Mouse (Mus musculus) midbrain, embryonic 12.5 days (tissue): ENCODE measurements around the gene Fntb. TPM values are rescaled to one million over a fixed set of nuclear protein-coding genes. Genes with fewer than 3 reads are reported as not detected.

ENCODE experiments used
- ATAC-seq: fragments of 200-750 bp; cut with Nextera tagmentation; 2 replicates; pipeline ENCODE4 v1.8.0; 2017; ENCODE audit warnings: low read depth, moderate TSS enrichment, moderate library complexity; ENCODE audit not compliant: low FRiP score
- H3K27ac ChIP-seq: fragments of 300-500 bp; sonication (generic); replicated peaks from 2 replicates; pipeline ENCODE4 v1.5.1; 2016; ENCODE audit warnings: mild to moderate bottlenecking
- H3K27me3 ChIP-seq: fragments of 300-500 bp; sonication (generic); 2 replicates; pipeline ENCODE4 v1.6.1; 2016; ENCODE audit warnings: mild to moderate bottlenecking
- H3K36me3 ChIP-seq: fragments of 300-500 bp; sonication (generic); 2 replicates; pipeline ENCODE4 v1.6.1; 2016
- H3K4me1 ChIP-seq: fragments of 300-500 bp; sonication (generic); 2 replicates; pipeline ENCODE4 v1.6.1; 2016
- H3K4me2 ChIP-seq: fragments of 300-500 bp; sonication (generic); replicated peaks from 2 replicates; pipeline ENCODE4 v1.6.1; 2016; ENCODE audit warnings: mild to moderate bottlenecking, moderate library complexity
- H3K4me3 ChIP-seq: fragments of 300-500 bp; sonication (generic); 2 replicates; pipeline ENCODE4 v1.5.1; 2016; ENCODE audit warnings: mild to moderate bottlenecking
- H3K9ac ChIP-seq: fragments of 300-500 bp; sonication (generic); replicated peaks from 2 replicates; pipeline ENCODE4 v1.6.1; 2016; ENCODE audit warnings: mild to moderate bottlenecking, moderate library complexity
- H3K9me3 ChIP-seq: fragments of 300-500 bp; sonication (generic); 2 replicates; pipeline ENCODE4 v1.6.1; 2016; ENCODE audit warnings: mild to moderate bottlenecking
- WGBS: fragments of 180-500 bp; shearing (Covaris S2); methylation state at CpG from one replicate; pipeline ENCODE4 v1.1.7; 2016; 5-methylcytosine and 5-hydroxymethylcytosine counted together
- polyA plus RNA-seq: library from polyadenylated mRNA; unstranded; fragments of >200 nt; fragmentation: Nextera tagmentation; extraction: Ambion mirVana; gene quantifications from 2 replicates; pipeline ENCODE4 v1.2.1, GENCODE M21; 2016

Gene Fntb
- 34.7 and 36.9 TPM in 2 replicates for polyA plus RNA-seq

- ATAC-seq: peak; percentile 96
- peak within 1 kb of the TSS; percentile 65 for H3K4me3 ChIP-seq
- 0% methylated on average over 31 of the region's 31 CpGs for WGBS
- H3K27me3 ChIP-seq: no peaks in the 10 kb centered on the region
- H3K4me1 ChIP-seq: peaks cover 7% of the 10 kb centered on the region
- H3K36me3 ChIP-seq: no peaks in the 10 kb centered on the region
- H3K4me2 ChIP-seq: peak within 1 kb of the TSS; percentile 56
- H3K27ac ChIP-seq: peak within 1 kb of the TSS; percentile 77
- H3K9ac ChIP-seq: peak within 1 kb of the TSS; percentile 70
- no peaks in the 10 kb centered on the region for H3K9me3 ChIP-seq
Measured at GRCm38 (mm10) chr12:76765354-76765851, at the start of gene Fntb, which contains the start of gene Churc1. Fntb (plus strand) TSS chr12:76765589. Churc1 (plus strand) TSS chr12:76765538.

- H3K27me3 ChIP-seq: peaks cover 3% of the 10 kb centered on the region; the same call in 1 of the 2 replicates
- H3K4me2 ChIP-seq: no peak overlapping the region
- WGBS: 80% methylated on average over 4 of the region's 4 CpGs
- H3K27ac ChIP-seq: no peak overlapping the region
- H3K36me3 ChIP-seq: no peaks in the 10 kb centered on the region
- H3K4me1 ChIP-seq: no peaks in the 10 kb centered on the region
- no peaks in the 10 kb centered on the region for H3K9me3 ChIP-seq
- H3K4me3 ChIP-seq: no peak overlapping the region
- no peak overlapping the region for H3K9ac ChIP-seq
- ATAC-seq: no peak
Measured at GRCm38 (mm10) chr12:76718384-76718783, 47.0 kb upstream of the Fntb start.

GRCm38 (mm10) chr12:76720572-76720971, 44.8 kb upstream of the Fntb start:
- no peaks in the 10 kb centered on the region for H3K27me3 ChIP-seq
- peaks cover 3% of the 10 kb centered on the region; the same call in 1 of the 2 replicates for H3K9me3 ChIP-seq
- H3K36me3 ChIP-seq: no peaks in the 10 kb centered on the region
- no peak overlapping the region for H3K27ac ChIP-seq
- H3K4me2 ChIP-seq: no peak overlapping the region
- ATAC-seq: no peak
- H3K4me3 ChIP-seq: no peak overlapping the region
- no peaks in the 10 kb centered on the region for H3K4me1 ChIP-seq
- H3K9ac ChIP-seq: no peak overlapping the region

- 83% methylated on average over 3 of the region's 3 CpGs for WGBS
- peaks cover 3% of the 10 kb centered on the region; the same call in 1 of the 2 replicates for H3K9me3 ChIP-seq
- no peak overlapping the region for H3K4me3 ChIP-seq
- no peak overlapping the region for H3K27ac ChIP-seq
- H3K27me3 ChIP-seq: no peaks in the 10 kb centered on the region
- H3K36me3 ChIP-seq: no peaks in the 10 kb centered on the region
- H3K4me2 ChIP-seq: no peak overlapping the region
- H3K4me1 ChIP-seq: no peaks in the 10 kb centered on the region
- H3K9ac ChIP-seq: no peak overlapping the region
- ATAC-seq: no peak
Measured at GRCm38 (mm10) chr12:76722026-76722425, 43.4 kb upstream of the Fntb start.

- no peak overlapping the region for H3K4me3 ChIP-seq
- WGBS: 90% methylated on average over 4 of the region's 4 CpGs
- no peak overlapping the region for H3K27ac ChIP-seq
- H3K4me1 ChIP-seq: no peaks in the 10 kb centered on the region
- no peak overlapping the region for H3K9ac ChIP-seq
- H3K36me3 ChIP-seq: no peaks in the 10 kb centered on the region
- no peaks in the 10 kb centered on the region for H3K27me3 ChIP-seq
- H3K4me2 ChIP-seq: no peak overlapping the region
- ATAC-seq: no peak
- H3K9me3 ChIP-seq: peaks cover 3% of the 10 kb centered on the region; the same call in 1 of the 2 replicates
Measured at GRCm38 (mm10) chr12:76727955-76728354, 37.4 kb upstream of the Fntb start.

- WGBS: 81% methylated on average over 16 of the region's 16 CpGs
- no peak overlapping the region for H3K27ac ChIP-seq
- no peak overlapping the region for H3K9ac ChIP-seq
- H3K4me3 ChIP-seq: no peak overlapping the region
- no peaks in the 10 kb centered on the region for H3K9me3 ChIP-seq
- no peaks in the 10 kb centered on the region for H3K4me1 ChIP-seq
- H3K27me3 ChIP-seq: no peaks in the 10 kb centered on the region
- no peaks in the 10 kb centered on the region for H3K36me3 ChIP-seq
- ATAC-seq: no peak
- H3K4me2 ChIP-seq: no peak overlapping the region
Measured at GRCm38 (mm10) chr12:76750866-76751459, 14.4 kb upstream of the Fntb start.

- H3K27me3 ChIP-seq: no peaks in the 10 kb centered on the region
- no peak for ATAC-seq
- no peak overlapping the region for H3K9ac ChIP-seq
- no peak overlapping the region for H3K4me3 ChIP-seq
- H3K27ac ChIP-seq: no peak overlapping the region
- peak overlapping the region; percentile 26; the same call in 1 of the 2 replicates for H3K4me2 ChIP-seq
- H3K36me3 ChIP-seq: no peaks in the 10 kb centered on the region
- no peaks in the 10 kb centered on the region for H3K4me1 ChIP-seq
- WGBS: 51% methylated on average over 14 of the region's 14 CpGs
- H3K9me3 ChIP-seq: no peaks in the 10 kb centered on the region
Measured at GRCm38 (mm10) chr12:76752652-76753318, 12.6 kb upstream of the Fntb start.

- no peaks in the 10 kb centered on the region for H3K36me3 ChIP-seq
- H3K4me3 ChIP-seq: peak overlapping the region; percentile 65
Measured at GRCm38 (mm10) chr12:76765901-76766630, 677 bp downstream of the Fntb start.

GRCm38 (mm10) chr12:76770841-76771500, 5.6 kb downstream of the Fntb start:
- 89% methylated on average over 5 of the region's 5 CpGs for WGBS

More at GRCm38 (mm10) chr12:76765901-76766630, 677 bp downstream of the Fntb start:
- Histone ChIP-seq H3K9ac (peak overlapping the region; percentile 70), H3K9me3 (no peaks in the 10 kb centered on the region), H3K27ac (peak overlapping the region; percentile 77; the same call in 1 of the 2 replicates), H3K4me2 (peak overlapping the region; percentile 56), H3K4me1 (peaks cover 7% of the 10 kb centered on the region), H3K27me3 (no peaks in the 10 kb centered on the region)
- WGBS: 34% methylated on average over 20 of the region's 20 CpGs
- ATAC-seq: peak; percentile 28; the same call in 1 of the 2 replicates

GRCm38 (mm10) chr12:76771540-76771939, 6.2 kb downstream of the Fntb start:
- no peaks in the 10 kb centered on the region for H3K27me3 ChIP-seq

More at GRCm38 (mm10) chr12:76770841-76771500, 5.6 kb downstream of the Fntb start:
- no peaks in the 10 kb centered on the region for H3K27me3 ChIP-seq
- H3K9ac ChIP-seq: no peak overlapping the region
- ATAC-seq: no peak
- no peaks in the 10 kb centered on the region for H3K36me3 ChIP-seq
- H3K4me1 ChIP-seq: peaks cover 5% of the 10 kb centered on the region
- H3K4me3 ChIP-seq: no peak overlapping the region
- no peak overlapping the region for H3K4me2 ChIP-seq
- no peak overlapping the region for H3K27ac ChIP-seq
- no peaks in the 10 kb centered on the region for H3K9me3 ChIP-seq

GRCm38 (mm10) chr12:76774652-76775051, 9.3 kb downstream of the Fntb start:
- Histone ChIP-seq H3K4me2 (no peak overlapping the region), H3K9ac (no peak overlapping the region), H3K4me3 (no peak overlapping the region), H3K27ac (no peak overlapping the region), H3K27me3 (no peaks in the 10 kb centered on the region), H3K4me1 (no peaks in the 10 kb centered on the region), H3K9me3 (no peaks in the 10 kb centered on the region), H3K36me3 (peaks cover 4% of the 10 kb centered on the region)
- ATAC-seq: no peak
- WGBS: 83% methylated on average over 3 of the region's 3 CpGs

More at GRCm38 (mm10) chr12:76771540-76771939, 6.2 kb downstream of the Fntb start:
- H3K4me1 ChIP-seq: no peaks in the 10 kb centered on the region
- no peaks in the 10 kb centered on the region for H3K9me3 ChIP-seq
- no peak for ATAC-seq
- H3K4me3 ChIP-seq: no peak overlapping the region
- no peak overlapping the region for H3K27ac ChIP-seq
- no peaks in the 10 kb centered on the region for H3K36me3 ChIP-seq
- no peak overlapping the region for H3K4me2 ChIP-seq
- 91% methylated on average over 5 of the region's 5 CpGs for WGBS
- no peak overlapping the region for H3K9ac ChIP-seq
